Mouse (Mus musculus) kidney, postnatal 10 days (tissue): ENCODE data around the gene Arpc3.
A peak's percentile ranks its signal among the peaks of the same experiment; 100 is the strongest.

Source experiments
- DNase-seq: peaks from one replicate; pipeline ENCODE4 v3.0.0; 2021; ENCODE audit warnings: mixed read lengths

The Arpc3 gene

GRCm38 (mm10) chr5:122391786-122392180 is at the start of gene Arpc3:
Gene Arpc3, plus strand, starts transcription at chr5:122391878.
- DNase-seq, result peak; percentile 96

GRCm38 (mm10) chr5:122342874-122343273 is 48.8 kb upstream of the Arpc3 start:
- no peak for DNase-seq

GRCm38 (mm10) chr5:122343768-122344167 is 47.9 kb upstream of the Arpc3 start:
- no peak for DNase-seq

GRCm38 (mm10) chr5:122344260-122344659 is 47.4 kb upstream of the Arpc3 start:
- DNase-seq, result peak; percentile 85

GRCm38 (mm10) chr5:122345777-122346176 is 45.9 kb upstream of the Arpc3 start:
- DNase-seq, result no peak

- peak; percentile 100 for DNase-seq
Observed at GRCm38 (mm10) chr5:122353807-122354491, 37.7 kb upstream of the Arpc3 start, which contains the start of the genes Rad9b and Vps29. Gene Rad9b, minus strand, starts transcription at chr5:122354233. Gene Vps29, plus strand, starts transcription at chr5:122354369.

- no peak for DNase-seq
Observed at GRCm38 (mm10) chr5:122354492-122355067, 37.1 kb upstream of the Arpc3 start.

- DNase-seq, result no peak
Observed at GRCm38 (mm10) chr5:122371591-122372191, 20.0 kb upstream of the Arpc3 start, which contains the start of gene Gpn3. Gene Gpn3, plus strand, starts transcription at chr5:122371876.

GRCm38 (mm10) chr5:122372192-122372769 is 19.4 kb upstream of the Arpc3 start, which contains the start of gene Fam216a:
Gene Fam216a, minus strand, starts transcription at chr5:122372364.
- peak; percentile 99 for DNase-seq

GRCm38 (mm10) chr5:122372878-122373277 is 18.8 kb upstream of the Arpc3 start:
- DNase-seq, result no peak

- DNase-seq, result no peak
Observed at GRCm38 (mm10) chr5:122377101-122377833, 14.4 kb upstream of the Arpc3 start.

- DNase-seq, result no peak
Observed at GRCm38 (mm10) chr5:122378171-122378570, 13.5 kb upstream of the Arpc3 start.

- DNase-seq, result peak; percentile 83
Observed at GRCm38 (mm10) chr5:122379374-122380155, 12.1 kb upstream of the Arpc3 start.

- DNase-seq, result no peak
Observed at GRCm38 (mm10) chr5:122390006-122390405, 1.7 kb upstream of the Arpc3 start.

- DNase-seq, result no peak
Observed at GRCm38 (mm10) chr5:122390671-122391070, 1.0 kb upstream of the Arpc3 start.

- DNase-seq, result no peak
Observed at GRCm38 (mm10) chr5:122391178-122391785, 396 bp upstream of the Arpc3 start.

GRCm38 (mm10) chr5:122392227-122393004 is 738 bp downstream of the Arpc3 start:
- peak; percentile 43 for DNase-seq

- DNase-seq, result peak; percentile 90
Observed at GRCm38 (mm10) chr5:122393887-122394286, 2.2 kb downstream of the Arpc3 start.

- peak; percentile 78 for DNase-seq
Observed at GRCm38 (mm10) chr5:122396791-122397190, 5.1 kb downstream of the Arpc3 start.

- DNase-seq, result no peak
Observed at GRCm38 (mm10) chr5:122397495-122397894, 5.8 kb downstream of the Arpc3 start.

GRCm38 (mm10) chr5:122399871-122400270 is 8.2 kb downstream of the Arpc3 start:
- peak; percentile 34 for DNase-seq
